Mouse (Mus musculus) heart, adult 2 months (tissue): ENCODE measurements around the gene Med20.

Experiments used
- CTCF ChIP-seq: fragments of 200-600 bp; IDR thresholded peaks from 2 replicates; pipeline ENCODE4 v1.8.1; 2022; ENCODE audit warnings: antibody characterized with exemption, mild to moderate bottlenecking, moderate library complexity
- EP300 ChIP-seq: fragments of 200-500 bp; IDR thresholded peaks from 2 replicates; pipeline ENCODE4 v1.6.1; 2011; ENCODE audit warnings: low read depth, low read length, control low read depth; ENCODE audit not compliant: insufficient read depth

DNA sequence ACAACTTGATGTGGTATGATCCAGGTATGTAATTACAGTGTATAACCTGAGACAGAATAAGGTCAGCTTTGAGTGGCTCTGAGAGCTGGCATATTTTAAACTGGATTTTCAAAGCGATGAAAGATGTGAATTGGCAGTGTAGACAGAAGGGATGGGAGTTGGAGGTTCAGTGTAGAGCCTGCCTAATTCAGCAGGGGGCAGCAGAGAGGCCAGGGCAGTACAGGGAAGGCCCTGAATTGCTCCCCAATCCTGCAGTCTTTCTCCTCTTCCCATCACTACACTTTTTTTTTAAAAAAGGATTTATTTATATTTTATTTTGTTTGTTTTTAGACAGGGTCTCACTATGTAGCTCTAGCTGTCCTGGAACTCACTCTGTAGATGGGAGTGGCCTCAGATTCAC lies 2.6 kb downstream of the Med20 start:
- TF ChIP-seq CTCF (peak; percentile 93), EP300 (no peak)
